Mouse (Mus musculus) neural tube, postnatal 0 days (tissue): ENCODE results near the gene Ccnt2. TPM values are rescaled to one million over a fixed set of nuclear protein-coding genes. Genes with fewer than 3 reads are reported as not detected.

ENCODE experiments used
- polyA plus RNA-seq: library from polyadenylated mRNA; unstranded; fragments of >200 nt; fragmentation: Nextera tagmentation; extraction: Ambion mirVana; gene quantifications from 2 replicates; pipeline ENCODE4 v1.2.1, GENCODE M21; 2015

Gene Ccnt2
- polyA plus RNA-seq: 52.8 and 56.2 TPM in 2 replicates

DNA sequence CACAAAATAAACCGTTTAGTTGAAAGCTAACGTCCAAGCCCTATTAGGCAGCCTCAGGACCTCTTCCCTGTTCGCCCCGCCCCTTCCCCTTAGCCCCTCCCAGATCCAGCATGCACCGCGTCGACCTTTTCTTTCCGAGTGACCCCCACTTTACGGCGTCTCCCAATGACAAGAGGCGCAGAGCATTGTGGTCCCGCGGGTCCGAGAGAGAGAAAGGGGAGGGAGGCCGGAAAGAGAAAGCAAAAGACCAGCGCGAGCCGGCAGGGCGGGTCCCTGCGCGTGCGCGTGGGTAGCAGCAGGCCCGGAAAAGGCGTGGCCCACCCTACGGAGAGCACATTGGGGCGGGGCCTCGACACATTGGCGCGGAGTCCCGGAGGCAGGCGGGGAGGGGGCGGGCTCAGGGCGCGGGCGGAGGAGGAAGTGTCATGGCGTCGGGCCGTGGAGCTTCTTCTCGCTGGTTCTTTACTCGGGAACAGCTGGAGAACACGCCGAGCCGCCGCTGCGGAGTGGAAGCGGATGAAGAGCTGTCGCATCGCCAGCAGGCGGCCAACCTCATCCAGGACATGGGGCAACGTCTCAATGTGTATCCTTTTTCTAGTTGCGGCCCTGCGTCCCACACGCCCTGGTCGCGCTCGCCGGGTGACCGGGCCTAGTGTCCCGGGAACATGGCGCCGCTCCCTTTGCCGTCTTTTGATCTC is at the start of gene Ccnt2:
TSS of gene Ccnt2 (plus strand) at position 362 of the 698 bp plus-strand sequence.

GRCm38 (mm10) chr1:127729096-127729495 is 44.9 kb upstream of the Ccnt2 start, which contains the start of gene Acmsd:
Gene Acmsd, plus strand, starts transcription at chr1:127729413.

GRCm38 (mm10) chr1:127854486-127855222 is 80.7 kb downstream of the Ccnt2 start, which contains the start of gene Map3k19:
Gene Map3k19, minus strand, starts transcription at chr1:127855031.

Other genes starting within 250 kb of the Ccnt2 start
- gene Tmem163, start 94.6 kb upstream of the Ccnt2 start, polyA plus RNA-seq: 68.1 and 76.2 TPM in 2 replicates
- gene Acmsd, start 44.8 kb upstream of the Ccnt2 start, polyA plus RNA-seq: 0.09 TPM in 1 of 2 replicates, not detected in the other
- 0.97 and 1.1 TPM in 2 replicates for gene Map3k19, start 80.9 kb downstream of the Ccnt2 start, polyA plus RNA-seq
- gene Rab3gap1, start 94.6 kb downstream of the Ccnt2 start, polyA plus RNA-seq: 17.9 and 19.3 TPM in 2 replicates